Mouse (Mus musculus) lung, postnatal 36 days (tissue): ENCODE data around the gene Golph3l.

Source experiments
- DNase-seq: peaks from one replicate; pipeline ENCODE4 v3.0.0; 2022; ENCODE audit warnings: mixed read lengths

Gene Golph3l

GRCm38 (mm10) chr3:95657108-95657507 lies 68.4 kb downstream of the Golph3l start:
- no peak for DNase-seq

GRCm38 (mm10) chr3:95657711-95658110 lies 69.0 kb downstream of the Golph3l start:
- DNase-seq = no peak

GRCm38 (mm10) chr3:95658236-95658867 lies 69.6 kb downstream of the Golph3l start, which contains the start of gene Mcl1:
Gene Mcl1 (plus strand): TSS chr3:95658788.
- DNase-seq = peak; percentile 96

- DNase-seq = peak; percentile 88
Observed at GRCm38 (mm10) chr3:95658868-95659712, 70.4 kb downstream of the Golph3l start.

- DNase-seq = no peak
Observed at GRCm38 (mm10) chr3:95659948-95660347, 71.2 kb downstream of the Golph3l start.

- DNase-seq = no peak
Observed at GRCm38 (mm10) chr3:95660788-95661478, 72.2 kb downstream of the Golph3l start.

- DNase-seq = no peak
Observed at GRCm38 (mm10) chr3:95661945-95662715, 73.4 kb downstream of the Golph3l start.

- DNase-seq = no peak
Observed at GRCm38 (mm10) chr3:95662724-95663449, 74.2 kb downstream of the Golph3l start.

GRCm38 (mm10) chr3:95663486-95663885 lies 74.8 kb downstream of the Golph3l start:
- DNase-seq = no peak

- no peak for DNase-seq
Observed at GRCm38 (mm10) chr3:95663969-95664608, 75.4 kb downstream of the Golph3l start.

- no peak for DNase-seq
Observed at GRCm38 (mm10) chr3:95664940-95665352, 76.2 kb downstream of the Golph3l start.

GRCm38 (mm10) chr3:95666124-95666844 lies 77.5 kb downstream of the Golph3l start:
- peak; percentile 95 for DNase-seq

- no peak for DNase-seq
Observed at GRCm38 (mm10) chr3:95667521-95667920, 78.8 kb downstream of the Golph3l start.

- peak; percentile 83 for DNase-seq
Observed at GRCm38 (mm10) chr3:95668026-95668425, 79.3 kb downstream of the Golph3l start.
